Mouse (Mus musculus): ENCODE measurements around the gene Lysmd1.

Lysmd1 gene

DNA sequence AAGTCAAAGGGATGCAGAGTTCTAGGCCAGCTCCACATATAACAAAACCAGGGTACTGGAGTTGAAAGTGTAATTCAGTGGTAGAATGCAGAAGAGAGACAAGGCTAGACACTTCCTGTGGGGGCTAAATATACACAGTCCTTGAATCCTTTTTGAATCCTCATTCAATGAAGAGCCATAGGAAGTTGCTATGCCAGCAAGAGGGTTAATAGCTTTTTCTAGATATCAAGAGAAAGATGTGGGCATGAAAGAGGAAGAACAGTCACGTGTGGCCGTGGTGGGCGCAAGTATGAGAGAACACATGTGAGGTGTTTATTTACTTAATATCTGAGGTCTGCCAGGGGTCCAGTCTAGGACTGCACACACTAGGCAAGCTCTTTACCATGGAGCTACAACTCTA, 2.4 kb downstream of the Lysmd1 start:
- no peak for DNase-seq (ENCODE audit: low spot score in 2 of 2)

DNA sequence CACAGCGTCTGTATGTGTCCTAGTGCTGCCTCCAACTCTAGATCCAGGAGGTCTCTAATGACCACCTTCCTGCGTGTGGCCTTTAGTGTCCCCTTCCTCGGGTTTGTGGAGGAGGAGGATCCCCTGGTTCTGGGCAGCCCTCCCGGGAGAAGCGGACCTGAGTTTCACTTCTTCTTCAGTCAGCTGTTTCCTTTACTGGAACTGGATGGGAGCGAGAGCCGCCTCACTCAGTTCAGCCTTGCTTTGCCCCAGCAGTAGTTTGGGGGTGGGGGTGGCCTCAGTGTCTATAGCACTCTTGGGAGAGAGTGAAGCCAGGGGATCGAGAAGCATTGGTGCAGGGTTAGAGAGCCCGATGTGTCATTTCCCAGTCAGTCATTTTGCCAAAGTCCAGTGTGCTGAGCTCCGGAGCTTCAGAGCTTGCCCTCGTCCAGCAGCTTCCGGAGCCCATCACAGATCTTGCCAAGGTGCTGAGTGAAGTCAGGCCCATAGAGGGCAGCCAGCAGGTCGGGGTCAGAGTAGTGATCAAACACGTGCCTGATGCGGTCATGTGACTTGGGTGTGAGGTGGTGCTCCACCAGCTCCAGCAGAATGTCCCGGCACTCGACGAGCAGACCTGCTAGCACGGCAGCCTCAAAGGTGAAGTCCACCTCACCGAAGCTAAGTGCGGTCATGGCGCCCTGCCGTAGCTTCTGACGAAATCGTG, 5.8 kb downstream of the Lysmd1 start:
- DNase-seq (ENCODE audit: low spot score in 2 of 2): no peak

GRCm38 (mm10) chr3:95140289-95140595, 6.4 kb downstream of the Lysmd1 start:
- no peak for DNase-seq (ENCODE audit: low spot score in 2 of 2)

DNA sequence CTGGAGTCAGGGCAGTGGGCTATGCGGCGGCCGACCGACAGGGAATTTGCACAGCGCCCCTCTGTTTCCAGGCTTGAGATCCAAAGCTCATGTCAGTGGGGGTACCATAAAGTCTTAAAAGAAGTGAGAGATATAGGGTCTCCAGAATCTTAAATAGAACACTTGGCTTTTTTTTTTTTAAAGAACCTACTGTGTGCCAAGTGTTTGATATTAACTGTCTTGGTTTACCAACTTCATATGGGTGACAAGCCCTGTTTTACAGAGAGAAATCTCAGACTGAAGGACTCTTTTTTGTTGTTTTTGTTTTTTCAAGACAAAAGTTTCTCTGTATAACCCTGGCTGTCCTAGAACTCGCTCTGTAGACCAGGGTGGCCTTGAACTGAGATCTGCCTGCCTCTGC, 6.9 kb downstream of the Lysmd1 start:
- DNase-seq (ENCODE audit: low spot score in 2 of 2): no peak

GRCm38 (mm10) chr3:95141474-95141873, 7.6 kb downstream of the Lysmd1 start:
- no peak for DNase-seq (ENCODE audit: low spot score in 2 of 2)

GRCm38 (mm10) chr3:95141952-95142616, 8.2 kb downstream of the Lysmd1 start, which contains the start of gene Tnfaip8l2:
Gene Tnfaip8l2 (minus strand): TSS chr3:95142360.
- no peak for DNase-seq (ENCODE audit: low spot score in 2 of 2)

GRCm38 (mm10) chr3:95142617-95143011, 8.7 kb downstream of the Lysmd1 start:
- peak; percentile 86 to 88 for DNase-seq (ENCODE audit: low spot score in 2 of 2)

DNA sequence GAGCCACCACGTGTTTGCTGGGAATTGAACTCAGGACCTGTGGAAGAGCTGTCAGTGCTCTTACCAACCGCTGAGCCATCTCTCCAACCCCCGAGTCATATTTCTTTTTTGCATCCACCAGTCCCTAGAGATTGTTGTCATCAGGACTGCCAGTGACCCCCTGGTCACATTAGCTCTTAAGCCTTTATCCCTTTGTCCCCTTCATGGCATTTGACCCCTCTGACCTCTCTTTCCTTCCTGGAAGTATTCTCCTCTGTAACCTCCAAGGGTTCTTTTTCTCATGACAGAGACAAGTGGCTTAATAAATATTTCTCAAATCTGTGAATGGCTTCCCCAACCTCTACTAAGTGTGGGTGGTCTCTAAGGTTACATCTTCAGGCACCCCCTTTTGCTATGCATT, 14.0 kb downstream of the Lysmd1 start:
- no peak for DNase-seq (ENCODE audit: low spot score in 2 of 2)

DNA sequence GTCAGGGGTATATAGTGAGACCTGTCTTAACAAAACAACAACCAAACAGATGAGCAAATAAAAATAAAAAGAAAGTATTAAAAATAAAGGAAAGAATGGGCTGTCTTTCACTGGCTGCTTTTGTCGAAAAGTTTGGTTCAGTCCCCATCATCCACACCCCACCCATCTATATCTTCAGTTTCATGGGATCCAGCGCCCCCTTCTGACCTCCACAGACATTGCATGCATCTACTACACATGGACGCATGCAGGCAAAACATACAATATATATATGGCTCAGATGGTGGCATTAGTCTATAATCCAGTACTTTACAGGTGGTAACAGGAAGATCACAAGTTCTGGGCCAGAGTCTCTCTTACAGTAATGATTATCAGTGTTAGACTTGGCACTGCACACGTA, 20.0 kb downstream of the Lysmd1 start:
- no peak for DNase-seq (ENCODE audit: low spot score in 2 of 2)

GRCm38 (mm10) chr3:95159511-95159986, 25.7 kb downstream of the Lysmd1 start:
- DNase-seq (ENCODE audit: low spot score in 2 of 2): no peak

DNA sequence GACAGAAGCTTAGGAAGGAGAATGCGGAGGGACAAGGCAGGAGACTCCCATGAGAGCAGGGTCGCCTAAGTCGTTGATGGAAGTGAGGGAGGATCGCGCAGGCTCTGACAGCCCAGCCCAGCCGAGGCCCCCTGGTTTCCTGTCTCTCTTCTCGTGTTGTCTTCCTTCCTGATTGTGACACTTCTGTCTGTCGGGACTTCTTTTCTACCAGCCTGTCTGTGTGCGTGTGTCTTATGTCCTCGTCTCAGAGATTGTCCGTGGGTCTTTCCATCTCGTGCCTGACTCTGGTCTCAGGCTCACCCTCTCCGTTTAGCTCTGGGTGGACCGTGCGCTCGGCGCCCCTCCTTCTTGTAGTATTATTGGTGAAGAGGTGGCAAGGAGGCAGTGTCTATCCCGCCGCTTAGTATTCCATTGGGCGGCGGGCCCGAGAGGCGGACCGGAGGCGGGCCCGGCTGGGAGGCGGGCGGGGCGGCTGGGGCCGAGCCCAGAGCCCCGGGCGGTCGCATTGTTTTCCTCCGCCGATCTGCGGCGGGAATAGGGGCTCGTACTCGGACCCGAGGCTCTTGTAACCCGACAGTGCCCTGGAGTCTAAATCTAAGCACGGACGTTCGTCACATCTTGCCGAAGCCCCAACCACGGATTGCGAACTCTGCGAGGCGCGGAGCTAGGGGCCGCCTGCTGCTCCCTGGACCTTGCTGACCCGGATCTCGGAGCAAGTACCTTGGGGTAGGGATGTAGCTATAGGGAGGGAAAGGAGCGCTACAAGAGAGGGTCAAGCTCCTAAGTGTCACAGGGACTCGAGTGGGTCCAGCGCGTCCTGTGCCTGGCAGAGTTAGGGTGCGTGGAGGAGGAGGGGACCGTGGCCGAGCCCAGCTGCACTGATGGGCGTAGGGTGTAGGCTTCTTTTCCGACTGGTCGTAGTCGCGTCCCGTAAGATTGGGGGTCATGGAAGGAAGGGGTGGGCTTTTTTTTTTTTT, 26.4 kb downstream of the Lysmd1 start, which contains the start of gene Sema6c:
Gene Sema6c (plus strand): TSS at position 471 of the 977 bp plus-strand sequence.
- peak; percentile 79 to 89 for DNase-seq (ENCODE audit: low spot score in 2 of 2)

DNA sequence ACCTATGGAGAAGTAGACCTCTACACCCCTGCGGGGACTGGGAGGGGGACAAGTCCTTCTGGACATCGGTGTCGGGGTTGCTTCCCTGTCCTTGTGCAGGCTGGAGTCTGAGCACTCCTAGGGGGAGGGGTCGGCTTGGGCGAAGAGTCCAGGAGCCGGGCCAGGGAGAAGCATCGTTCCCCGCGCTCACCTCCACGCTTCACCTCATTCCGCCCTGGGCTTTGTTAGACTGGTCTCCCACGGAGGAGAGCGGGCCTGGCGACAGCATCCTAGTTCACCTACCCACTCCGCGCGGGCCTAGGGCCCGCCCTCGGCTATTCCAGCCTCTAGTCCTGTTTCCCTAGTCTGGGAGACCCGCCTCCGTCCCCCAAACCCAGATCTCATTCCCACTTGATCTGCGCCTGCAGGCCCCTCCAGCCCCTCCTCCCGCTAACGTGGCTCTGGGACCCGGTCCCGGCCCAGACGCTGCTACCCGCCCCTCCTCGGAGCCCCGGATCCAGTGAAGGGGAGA, 27.2 kb downstream of the Lysmd1 start:
- DNase-seq (ENCODE audit: low spot score in 2 of 2): no peak

DNA sequence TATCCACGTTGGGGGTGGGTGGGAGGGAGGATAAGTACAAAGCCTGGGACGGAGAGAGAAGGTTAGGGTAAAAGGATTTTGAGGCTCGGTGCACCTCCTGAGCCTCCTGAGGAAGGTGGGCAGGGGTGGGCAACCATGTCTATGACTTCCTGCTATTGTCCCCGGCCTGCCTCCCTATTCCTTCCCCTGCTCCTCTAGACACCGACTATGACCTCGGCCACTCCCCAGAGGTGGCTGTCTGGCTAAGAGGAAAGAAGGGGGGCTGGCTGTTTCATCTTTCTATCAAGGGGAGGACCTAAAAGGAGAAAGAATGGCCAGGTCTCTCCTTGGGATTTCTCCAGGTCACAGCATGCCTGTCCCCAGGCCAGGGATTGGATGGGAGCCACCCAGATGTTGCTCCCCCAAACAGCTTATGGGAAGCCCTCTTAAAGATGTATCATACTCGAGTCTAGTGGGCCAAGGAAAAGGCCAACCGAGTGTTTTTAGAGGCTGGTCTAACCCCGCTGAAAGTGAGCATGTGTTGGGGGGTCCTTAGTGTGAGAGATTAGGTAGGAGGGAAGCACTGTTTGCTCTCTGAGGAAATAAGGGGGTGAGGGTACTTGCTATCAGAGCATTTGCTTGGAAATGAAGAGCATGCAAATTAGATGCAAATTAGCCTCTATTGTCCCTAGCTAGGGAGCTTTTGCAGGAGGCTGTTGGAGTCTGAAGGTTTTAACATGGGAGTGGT, 27.9 kb downstream of the Lysmd1 start:
- no peak for DNase-seq (ENCODE audit: low spot score in 2 of 2)

- no peak for DNase-seq (ENCODE audit: low spot score in 2 of 2)
These were observed 28.4 kb downstream of the Lysmd1 start for GRCm38 (mm10) chr3:95162345-95162628.

- DNase-seq (ENCODE audit: low spot score in 2 of 2): no peak
These were observed 29.7 kb downstream of the Lysmd1 start for GRCm38 (mm10) chr3:95163419-95164255.

- DNase-seq (ENCODE audit: low spot score in 2 of 2): no peak
These were observed 30.3 kb downstream of the Lysmd1 start for GRCm38 (mm10) chr3:95164256-95164550.

DNA sequence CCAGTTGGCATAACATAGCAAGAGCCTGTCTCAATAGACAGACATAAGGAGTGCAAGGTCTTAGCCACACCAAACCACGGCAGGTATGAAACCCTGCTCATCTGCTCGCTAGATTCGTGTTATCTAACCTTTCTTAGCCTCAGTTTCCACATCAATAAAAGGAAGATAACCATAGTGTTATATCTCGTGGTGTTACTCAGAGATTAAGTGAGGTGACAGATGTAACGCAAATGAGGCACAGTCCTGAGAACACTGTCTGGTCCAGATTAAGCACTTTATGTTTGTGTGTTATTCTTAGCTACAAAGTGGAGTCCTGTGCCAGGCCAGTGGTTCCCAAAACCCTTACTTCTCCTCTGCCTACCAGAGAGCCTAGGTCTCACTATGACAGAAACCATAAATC, 31.0 kb downstream of the Lysmd1 start:
- DNase-seq (ENCODE audit: low spot score in 2 of 2): no peak

GRCm38 (mm10) chr3:95169996-95170395, 36.1 kb downstream of the Lysmd1 start:
- no peak for DNase-seq (ENCODE audit: low spot score in 2 of 2)

DNA sequence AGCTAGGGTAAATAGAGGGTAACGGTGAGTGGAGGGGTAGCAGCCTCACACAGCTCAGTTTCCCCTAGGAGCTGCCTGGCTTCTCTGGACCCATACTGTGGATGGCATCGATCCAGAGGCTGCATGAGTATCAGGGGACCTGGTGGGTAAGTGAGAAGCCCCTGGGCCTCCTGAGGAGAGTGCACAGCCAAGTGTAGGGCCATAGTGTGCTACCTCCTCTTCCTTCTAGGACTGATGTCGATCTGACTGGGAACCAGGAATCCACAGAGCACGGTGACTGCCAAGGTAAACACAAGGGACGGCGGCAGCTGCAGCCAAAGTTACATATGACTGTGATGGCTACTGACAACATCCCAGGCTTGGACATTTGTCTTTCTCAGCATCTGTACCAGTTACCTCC, 37.2 kb downstream of the Lysmd1 start:
- DNase-seq (ENCODE audit: low spot score in 2 of 2): no peak

DNA sequence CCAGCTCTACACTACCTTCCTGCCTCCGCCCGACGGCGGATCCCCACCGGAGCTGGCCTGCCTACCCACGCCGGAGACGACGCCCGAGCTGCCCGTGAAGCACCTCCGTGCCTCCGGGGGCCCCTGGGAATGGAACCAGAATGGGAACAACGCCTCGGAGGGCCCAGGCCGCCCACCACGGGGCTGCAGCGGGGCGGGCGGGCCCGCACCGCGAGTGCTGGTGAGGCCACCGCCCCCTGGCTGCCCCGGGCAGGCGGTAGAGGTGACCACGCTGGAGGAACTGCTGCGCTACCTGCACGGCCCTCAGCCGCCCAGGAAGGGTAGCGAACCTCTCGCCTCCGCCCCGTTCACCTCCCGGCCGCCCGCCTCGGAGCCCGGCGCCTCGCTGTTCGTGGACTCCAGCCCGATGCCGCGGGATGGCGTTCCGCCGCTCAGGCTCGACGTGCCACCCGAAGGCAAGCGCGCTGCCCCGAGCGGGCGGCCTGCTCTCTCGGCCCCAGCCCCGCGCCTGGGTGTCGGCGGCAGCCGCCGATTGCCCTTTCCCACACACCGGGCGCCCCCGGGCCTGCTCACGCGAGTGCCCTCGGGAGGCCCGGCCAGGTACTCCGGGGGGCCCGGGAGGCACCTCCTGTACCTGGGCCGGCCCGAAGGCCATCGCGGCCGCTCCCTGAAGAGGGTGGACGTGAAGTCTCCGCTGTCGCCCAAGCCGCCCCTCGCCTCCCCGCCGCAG, 38.8 kb downstream of the Lysmd1 start:
- no peak for DNase-seq (ENCODE audit: low spot score in 2 of 2)

Data from urinary bladder, postnatal 36 days (tissue).